Mouse (Mus musculus): ENCODE results near the gene Kl. TPM values are rescaled to one million over a fixed set of nuclear protein-coding genes. Genes with fewer than 3 reads are reported as not detected.

Gene Kl
- polyA plus RNA-seq, 1 experiment, result 0.65 TPM

DNA sequence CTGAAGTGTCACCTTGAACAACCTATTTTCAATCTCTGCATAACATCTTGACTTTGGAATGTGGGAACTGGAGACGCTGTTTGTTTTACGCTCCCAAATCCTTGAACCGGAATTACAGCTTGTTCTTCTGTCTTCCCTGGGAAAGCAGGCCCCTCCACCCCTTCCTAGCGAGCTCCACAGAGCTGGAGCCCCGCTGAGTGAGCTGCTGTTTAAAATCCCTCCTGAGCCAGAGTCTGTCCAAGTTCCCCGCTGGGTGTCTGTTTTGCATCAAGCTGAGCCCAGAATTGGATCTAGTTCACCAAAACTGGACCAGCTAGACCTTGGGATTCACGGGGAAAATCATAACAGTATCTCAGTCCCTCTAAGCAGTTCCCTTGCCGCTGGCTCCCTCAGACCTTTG lies 71.1 kb downstream of the Kl start:
- Histone ChIP-seq H3K27ac (ENCODE audit: control insufficient read depth, insufficient read depth, low read depth, low read length, poor library complexity) (no peak overlapping the region), H3K4me3 (replicated peaks; ENCODE audit: control insufficient read depth, low read depth, low read length) (no peak overlapping the region), H3K4me1 (ENCODE audit: control insufficient read depth, insufficient read depth, low read length) (no peaks in the 10 kb centered on the region)
- WGBS, result 79% methylated on average over 8 of the region's 8 CpGs
- TF ChIP-seq POLR2A (IDR thresholded peaks at IDR 0.05; ENCODE audit: borderline replicate concordance, control insufficient read depth, low read depth, low read length) (no peak), CTCF (IDR thresholded peaks at IDR 0.05; ENCODE audit: control insufficient read depth, insufficient read depth, low read length) (no peak)

- Histone ChIP-seq H3K4me3 (replicated peaks; ENCODE audit: control insufficient read depth, low read depth, low read length) (no peak overlapping the region), H3K27ac (ENCODE audit: control insufficient read depth, insufficient read depth, low read depth, low read length, poor library complexity) (no peak overlapping the region), H3K4me1 (ENCODE audit: control insufficient read depth, insufficient read depth, low read length) (no peaks in the 10 kb centered on the region)
- TF ChIP-seq POLR2A (IDR thresholded peaks at IDR 0.05; ENCODE audit: borderline replicate concordance, control insufficient read depth, low read depth, low read length), result no peak
- WGBS, result 78% methylated on average over 2 of the region's 2 CpGs
These were observed 72.1 kb downstream of the Kl start for GRCm38 (mm10) chr5:151024483-151024882.

DNA sequence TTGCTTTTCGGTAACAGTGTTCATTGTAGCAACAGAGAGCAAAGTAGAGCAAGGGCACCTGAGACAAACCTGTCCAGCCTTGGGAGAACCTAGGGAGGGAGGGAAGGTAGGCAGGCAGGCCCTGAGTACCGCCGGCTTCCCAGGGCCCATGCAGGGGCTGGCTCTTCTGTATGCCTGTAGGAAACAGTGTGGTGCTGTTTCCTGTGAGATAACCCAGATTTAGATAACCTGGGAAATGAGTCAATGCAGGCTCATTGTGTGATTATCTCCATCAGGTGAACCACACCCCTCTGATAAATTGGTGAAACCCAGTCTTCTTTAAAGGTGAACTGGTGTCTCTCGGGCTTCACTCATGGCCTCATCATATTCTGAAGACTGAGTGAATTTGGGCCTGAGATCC lies 73.7 kb downstream of the Kl start:
- Histone ChIP-seq H3K4me3 (replicated peaks; ENCODE audit: control insufficient read depth, low read depth, low read length) (no peak overlapping the region), H3K27ac (ENCODE audit: control insufficient read depth, insufficient read depth, low read depth, low read length, poor library complexity) (no peak overlapping the region), H3K4me1 (ENCODE audit: control insufficient read depth, insufficient read depth, low read length) (no peaks in the 10 kb centered on the region)
- no peak for TF ChIP-seq CTCF (IDR thresholded peaks at IDR 0.05; ENCODE audit: control insufficient read depth, insufficient read depth, low read length)
- TF ChIP-seq POLR2A (IDR thresholded peaks at IDR 0.05; ENCODE audit: borderline replicate concordance, control insufficient read depth, low read depth, low read length), result no peak
- 70% methylated on average over 4 of the region's 4 CpGs for WGBS

DNA sequence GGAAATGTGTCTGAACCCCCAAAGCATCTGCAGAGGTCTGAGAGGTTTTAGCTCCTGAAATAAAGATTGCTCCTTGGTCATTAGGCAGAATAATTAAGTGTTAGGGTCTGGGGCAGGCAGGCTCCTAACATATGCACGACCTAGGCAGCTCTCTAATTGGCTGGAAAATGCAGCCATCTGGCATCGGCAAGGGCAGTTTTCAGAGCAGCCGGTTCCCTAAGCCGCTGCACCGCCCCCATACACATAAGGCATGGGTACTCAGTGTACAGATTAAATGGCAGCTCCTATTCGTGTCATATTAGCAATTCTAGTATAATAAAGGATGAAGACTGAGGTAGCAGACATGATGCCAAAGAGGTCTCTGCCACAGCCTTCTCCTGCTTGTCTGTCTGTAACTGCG lies 74.8 kb downstream of the Kl start:
- WGBS, result 80% methylated on average over 7 of the region's 7 CpGs
- no peaks in the 10 kb centered on the region for H3K4me1 ChIP-seq (ENCODE audit: control insufficient read depth, insufficient read depth, low read length)
- TF ChIP-seq POLR2A (IDR thresholded peaks at IDR 0.05; ENCODE audit: borderline replicate concordance, control insufficient read depth, low read depth, low read length) (no peak), CTCF (IDR thresholded peaks at IDR 0.05; ENCODE audit: control insufficient read depth, insufficient read depth, low read length) (no peak)
- no peak overlapping the region for H3K4me3 ChIP-seq (replicated peaks; ENCODE audit: control insufficient read depth, low read depth, low read length)
- no peak overlapping the region for H3K27ac ChIP-seq (ENCODE audit: control insufficient read depth, insufficient read depth, low read depth, low read length, poor library complexity)

GRCm38 (mm10) chr5:151028906-151029305 lies 76.5 kb downstream of the Kl start:
- Histone ChIP-seq H3K4me1 (ENCODE audit: control insufficient read depth, insufficient read depth, low read length) (no peaks in the 10 kb centered on the region), H3K27ac (ENCODE audit: control insufficient read depth, insufficient read depth, low read depth, low read length, poor library complexity) (no peak overlapping the region), H3K4me3 (replicated peaks; ENCODE audit: control insufficient read depth, low read depth, low read length) (no peak overlapping the region)
- no peak for TF ChIP-seq CTCF (IDR thresholded peaks at IDR 0.05; ENCODE audit: control insufficient read depth, insufficient read depth, low read length)
- TF ChIP-seq POLR2A (IDR thresholded peaks at IDR 0.05; ENCODE audit: borderline replicate concordance, control insufficient read depth, low read depth, low read length), result no peak
- 75% methylated on average over 6 of the region's 6 CpGs for WGBS

DNA sequence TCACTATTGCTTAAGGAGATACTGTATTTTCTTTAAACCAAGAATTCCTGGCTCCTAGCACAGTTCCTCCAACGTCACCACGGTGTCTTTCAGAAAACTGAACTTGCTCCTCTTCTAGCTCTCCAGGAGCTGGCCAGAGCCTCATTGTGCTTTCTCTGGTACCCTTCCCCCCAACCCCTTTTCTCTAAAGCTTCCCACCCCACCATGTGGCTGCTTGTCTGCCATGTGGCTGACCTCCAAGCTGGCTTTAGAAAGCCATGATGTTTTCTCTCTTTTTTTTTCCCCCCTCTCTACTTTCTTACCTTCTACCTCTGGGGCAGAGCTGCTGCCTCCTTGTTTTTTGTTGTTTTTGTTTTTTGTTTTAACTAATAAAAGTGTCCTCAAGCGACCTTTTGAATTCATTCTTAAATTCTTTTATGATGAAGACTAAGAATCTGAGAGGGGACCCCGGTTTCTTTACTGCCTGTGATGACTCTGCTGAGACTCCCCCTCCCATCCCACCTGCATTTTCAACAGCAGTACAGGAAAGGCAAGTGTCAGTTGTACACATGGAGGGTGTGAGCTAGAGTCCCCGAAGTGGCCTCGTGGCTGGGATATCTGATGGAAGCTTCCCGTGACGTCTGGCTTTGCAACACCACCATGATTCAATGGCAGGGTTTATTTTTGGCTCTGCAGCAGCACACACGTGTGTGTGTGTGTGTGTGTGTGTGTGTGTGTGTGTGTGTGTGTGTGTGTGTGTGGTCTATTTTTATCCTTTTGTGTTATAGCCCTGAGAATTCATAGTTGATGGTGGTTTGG lies 82.5 kb downstream of the Kl start:
- TF ChIP-seq POLR2A (IDR thresholded peaks at IDR 0.05; ENCODE audit: borderline replicate concordance, control insufficient read depth, low read depth, low read length) (no peak), CTCF (IDR thresholded peaks at IDR 0.05; ENCODE audit: control insufficient read depth, insufficient read depth, low read length) (no peak)
- Histone ChIP-seq H3K4me3 (replicated peaks; ENCODE audit: control insufficient read depth, low read depth, low read length) (no peak overlapping the region), H3K4me1 (ENCODE audit: control insufficient read depth, insufficient read depth, low read length) (no peaks in the 10 kb centered on the region), H3K27ac (ENCODE audit: control insufficient read depth, insufficient read depth, low read depth, low read length, poor library complexity) (no peak overlapping the region)
- WGBS, result 56% methylated on average over 9 of the region's 9 CpGs

DNA sequence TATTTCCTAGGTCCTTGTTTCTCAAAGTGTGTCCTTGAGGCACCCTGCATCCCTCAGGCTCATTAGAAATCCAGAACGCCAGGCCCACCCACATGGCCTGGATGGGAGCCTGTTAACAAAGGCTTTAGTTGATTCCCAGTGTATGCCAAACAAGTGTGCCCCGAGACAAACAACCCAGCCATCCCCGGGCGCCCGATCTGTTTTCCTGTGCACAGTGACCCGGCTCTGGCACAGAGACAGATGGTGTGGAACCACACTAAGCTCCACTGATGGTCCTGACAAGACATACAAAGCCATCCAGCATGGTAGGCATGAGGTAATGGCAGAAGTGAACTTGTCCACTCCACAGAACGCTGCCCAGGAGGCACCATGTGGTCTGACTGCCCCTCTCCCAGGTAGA lies 85.5 kb downstream of the Kl start:
- TF ChIP-seq CTCF (IDR thresholded peaks at IDR 0.05; ENCODE audit: control insufficient read depth, insufficient read depth, low read length) (no peak), POLR2A (IDR thresholded peaks at IDR 0.05; ENCODE audit: borderline replicate concordance, control insufficient read depth, low read depth, low read length) (no peak)
- Histone ChIP-seq H3K4me3 (replicated peaks; ENCODE audit: control insufficient read depth, low read depth, low read length) (no peak overlapping the region), H3K4me1 (ENCODE audit: control insufficient read depth, insufficient read depth, low read length) (no peaks in the 10 kb centered on the region), H3K27ac (ENCODE audit: control insufficient read depth, insufficient read depth, low read depth, low read length, poor library complexity) (no peak overlapping the region; the same call in 1 of the 2 replicates)
- 87% methylated on average over 7 of the region's 7 CpGs for WGBS

DNA sequence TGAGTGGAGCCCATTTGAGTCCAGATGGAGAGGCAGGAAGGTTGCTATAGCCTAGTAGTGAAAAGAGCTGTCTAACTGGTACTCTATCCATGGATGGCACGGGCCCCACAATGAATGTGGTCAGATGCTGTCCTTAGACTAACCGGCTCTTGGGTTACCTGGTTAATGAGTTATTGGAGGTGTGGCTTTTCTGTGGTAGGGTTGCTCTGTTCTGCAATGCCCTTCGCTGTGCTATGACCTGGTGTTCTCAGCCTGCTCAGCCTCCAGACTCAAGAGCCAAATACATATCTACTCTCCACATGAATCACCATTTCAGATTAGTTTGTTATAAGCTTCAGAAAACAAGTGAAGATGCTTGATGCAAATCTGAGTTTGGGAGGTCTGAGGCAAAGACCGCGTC lies 90.5 kb downstream of the Kl start:
- Histone ChIP-seq H3K4me1 (ENCODE audit: control insufficient read depth, insufficient read depth, low read length) (no peaks in the 10 kb centered on the region), H3K27ac (ENCODE audit: control insufficient read depth, insufficient read depth, low read depth, low read length, poor library complexity) (no peak overlapping the region), H3K4me3 (replicated peaks; ENCODE audit: control insufficient read depth, low read depth, low read length) (no peak overlapping the region)
- WGBS, result 92% methylated on average over 5 of the region's 5 CpGs
- TF ChIP-seq POLR2A (IDR thresholded peaks at IDR 0.05; ENCODE audit: borderline replicate concordance, control insufficient read depth, low read depth, low read length) (no peak), CTCF (IDR thresholded peaks at IDR 0.05; ENCODE audit: control insufficient read depth, insufficient read depth, low read length) (no peak)
